Mouse (Mus musculus): ENCODE data around the gene Olfr304. TPM values are rescaled to one million over a fixed set of nuclear protein-coding genes. Genes with fewer than 3 reads are reported as not detected.
"Not testable (repeated sequence)": the region's sequence is repeated elsewhere in the genome, so short reads cannot be mapped to it uniquely, and the experiment has no call there.

The Olfr304 gene
- polyA plus RNA-seq (2012; ENCODE audit: insufficient read depth, low replicate concordance) = not detected in 2 replicates

DNA sequence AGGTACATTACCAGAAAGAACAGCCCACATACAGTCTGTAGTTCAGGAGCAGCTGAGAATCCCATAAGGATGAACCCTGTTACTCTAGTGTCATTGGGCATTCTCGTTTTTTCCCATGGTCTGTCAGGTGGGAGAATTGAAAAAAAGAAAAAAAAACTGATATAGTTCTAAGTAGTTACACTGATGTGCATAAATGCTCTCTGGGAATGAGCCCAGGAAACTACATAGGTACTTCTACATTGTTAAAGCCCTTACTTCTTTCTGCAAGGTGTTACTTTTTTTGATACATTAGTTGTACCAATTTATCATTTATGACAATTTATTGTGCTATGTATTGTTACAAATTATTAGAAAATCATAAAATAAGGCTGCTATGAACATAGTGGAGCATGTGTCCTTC lies at the start of gene Olfr304:
TSS of gene Olfr304 (minus strand) at position 101 of the 400 bp plus-strand sequence.
- H3K4me3 ChIP-seq (replicated peaks) = no peak within 1 kb of the TSS
- H3K27me3 ChIP-seq (replicated peaks) = no peaks in the 10 kb centered on the region
- H3K9me3 ChIP-seq = no peaks in the 10 kb centered on the region
- no peaks in the 10 kb centered on the region for H3K4me1 ChIP-seq
- H3K36me3 ChIP-seq (replicated peaks; ENCODE audit: low read length) = no peaks in the 10 kb centered on the region
- no peak for TF ChIP-seq GATA1 (IDR thresholded peaks at IDR 0.05; ENCODE audit: borderline replicate concordance, low read length)
- no peak for TF ChIP-seq FLI1 (IDR thresholded peaks at IDR 0.05; ENCODE audit: low read length)

DNA sequence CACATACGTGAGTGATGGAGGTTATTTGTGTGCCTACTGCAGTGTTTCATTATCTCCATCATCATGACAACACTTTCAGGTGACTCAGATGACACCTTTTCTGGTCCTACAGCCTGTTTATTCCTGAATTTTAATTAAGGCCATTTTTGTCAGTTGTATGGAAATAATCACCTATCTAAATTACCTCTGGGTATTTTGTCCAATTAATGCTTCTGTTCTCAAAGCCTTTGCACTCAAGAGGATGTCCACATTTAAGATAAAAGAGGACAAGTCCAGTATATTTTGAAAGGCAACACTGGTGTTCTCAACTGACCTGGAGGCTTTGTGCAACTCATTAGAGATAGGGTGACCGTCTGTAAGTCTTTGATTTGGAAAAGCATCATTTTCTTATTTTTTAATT lies 17.1 kb upstream of the Olfr304 start, which contains the start of gene Olfr301:
TSS of gene Olfr301 (plus strand) at position 301 of the 400 bp plus-strand sequence.
- TF ChIP-seq GATA1 (IDR thresholded peaks at IDR 0.05; ENCODE audit: borderline replicate concordance, low read length) (no peak), FLI1 (IDR thresholded peaks at IDR 0.05; ENCODE audit: low read length) (no peak)
- no peaks in the 10 kb centered on the region for H3K36me3 ChIP-seq (replicated peaks; ENCODE audit: low read length)
- no peaks in the 10 kb centered on the region for H3K4me1 ChIP-seq
- no peaks in the 10 kb centered on the region for H3K27me3 ChIP-seq (replicated peaks)
- H3K9me3 ChIP-seq = no peaks in the 10 kb centered on the region
- H3K4me3 ChIP-seq (replicated peaks) = no peak within 1 kb of the TSS

DNA sequence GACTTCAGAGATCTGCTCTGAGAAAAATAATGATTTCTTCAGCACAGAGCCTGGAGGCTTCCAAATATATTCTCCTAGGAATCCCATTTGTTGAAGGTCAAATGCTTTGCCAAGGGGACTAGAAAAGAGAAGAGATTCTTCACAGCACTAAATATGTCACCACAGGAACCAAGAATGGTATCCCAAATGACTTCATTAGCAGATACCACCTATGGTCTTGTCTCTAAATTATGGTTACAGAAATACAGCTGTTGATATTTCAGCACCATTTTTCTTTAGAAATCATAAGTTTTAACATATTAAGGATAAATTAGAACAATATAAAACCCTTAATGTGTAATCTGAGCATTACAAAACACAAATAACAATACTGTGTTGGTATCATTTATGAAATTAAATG lies 11.2 kb upstream of the Olfr304 start, which contains the start of gene Olfr303:
TSS of gene Olfr303 (minus strand) at position 101 of the 400 bp plus-strand sequence.
- TF ChIP-seq FLI1 (IDR thresholded peaks at IDR 0.05; ENCODE audit: low read length) = no peak
- TF ChIP-seq GATA1 (IDR thresholded peaks at IDR 0.05; ENCODE audit: borderline replicate concordance, low read length) = no peak
- Histone ChIP-seq H3K4me3 (replicated peaks) (no peak within 1 kb of the TSS), H3K9me3 (0 out of 2 replicates have a peak, but pooled peaks cover 2% of the 10 kb centered on the region), H3K36me3 (replicated peaks; ENCODE audit: low read length) (no peaks in the 10 kb centered on the region), H3K4me1 (no peaks in the 10 kb centered on the region), H3K27me3 (replicated peaks) (no peaks in the 10 kb centered on the region)

DNA sequence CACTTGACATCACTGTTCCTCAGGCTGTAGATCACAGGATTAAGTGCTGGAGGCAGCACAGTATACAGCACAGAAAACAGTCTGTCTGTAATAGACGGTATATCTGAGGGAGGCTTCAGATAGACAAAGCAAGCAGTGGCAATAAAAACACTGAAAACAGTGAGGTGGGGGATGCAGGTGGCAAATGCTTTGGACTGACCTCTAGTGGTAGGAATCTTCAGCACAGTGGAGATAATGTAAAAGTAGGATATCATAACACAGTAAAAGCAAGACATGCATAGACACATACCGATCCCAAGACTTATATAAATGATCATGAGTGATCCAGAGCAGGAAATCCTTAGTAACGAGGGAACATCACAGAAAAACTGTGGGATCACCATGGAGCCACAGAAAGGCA lies 689 bp downstream of the Olfr304 start:
- H3K36me3 ChIP-seq (replicated peaks; ENCODE audit: low read length) = no peaks in the 10 kb centered on the region
- H3K27me3 ChIP-seq (replicated peaks) = no peaks in the 10 kb centered on the region
- no peaks in the 10 kb centered on the region for H3K9me3 ChIP-seq
- no peak overlapping the region for H3K4me3 ChIP-seq (replicated peaks)
- no peaks in the 10 kb centered on the region for H3K4me1 ChIP-seq
- no peak for TF ChIP-seq GATA1 (IDR thresholded peaks at IDR 0.05; ENCODE audit: borderline replicate concordance, low read length)
- no peak for TF ChIP-seq FLI1 (IDR thresholded peaks at IDR 0.05; ENCODE audit: low read length)

DNA sequence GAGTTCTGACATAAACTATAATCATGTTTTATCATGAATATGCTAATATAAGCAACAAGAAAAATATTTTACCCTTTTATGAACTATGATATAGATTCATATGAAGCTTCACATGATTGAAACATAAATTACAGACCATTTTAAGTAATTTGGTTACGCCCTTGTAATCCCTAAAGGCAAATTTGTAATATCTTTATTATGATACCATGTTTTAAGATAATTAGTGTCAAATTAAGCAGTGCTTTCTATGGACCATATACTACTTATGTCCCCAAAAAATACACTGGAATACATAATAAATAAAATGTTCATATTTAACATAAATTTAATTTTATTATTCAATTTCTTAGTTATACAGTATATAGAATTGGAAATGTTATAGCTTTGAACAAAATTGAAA lies 19.6 kb downstream of the Olfr304 start, which contains the start of gene Olfr305:
TSS of gene Olfr305 (minus strand) at position 101 of the 400 bp plus-strand sequence.
- Histone ChIP-seq H3K4me1 (no peaks in the 10 kb centered on the region), H3K36me3 (replicated peaks; ENCODE audit: low read length) (no peaks in the 10 kb centered on the region), H3K27me3 (replicated peaks) (no peaks in the 10 kb centered on the region), H3K4me3 (replicated peaks) (no peak within 1 kb of the TSS), H3K9me3 (no peaks in the 10 kb centered on the region)
- TF ChIP-seq FLI1 (IDR thresholded peaks at IDR 0.05; ENCODE audit: low read length) = no peak
- TF ChIP-seq GATA1 (IDR thresholded peaks at IDR 0.05; ENCODE audit: borderline replicate concordance, low read length) = no peak

DNA sequence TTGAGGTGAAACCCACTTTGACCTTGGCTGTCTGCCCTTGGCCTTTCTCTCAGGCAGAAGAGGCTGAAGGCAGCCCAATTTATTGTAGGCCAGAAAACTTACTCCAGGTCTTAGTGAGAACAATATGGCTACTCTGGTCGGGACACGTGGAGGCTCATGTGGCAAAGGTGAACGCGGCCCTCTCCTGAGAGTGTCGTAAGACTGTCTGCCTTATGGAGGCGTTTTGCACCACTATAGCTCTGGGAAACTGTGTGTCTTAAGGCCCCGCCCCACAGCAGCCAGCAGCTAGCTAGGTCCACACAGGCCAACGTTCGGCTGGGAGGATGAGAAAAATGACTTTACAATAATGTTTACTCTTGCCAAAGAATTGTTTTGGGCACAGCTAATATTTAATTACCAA lies 40.2 kb downstream of the Olfr304 start:
- H3K4me1 ChIP-seq; H3K4me3 ChIP-seq (replicated peaks); H3K36me3 ChIP-seq (replicated peaks; ENCODE audit: low read length); H3K9me3 ChIP-seq; H3K27me3 ChIP-seq (replicated peaks): not testable (repeated sequence)

DNA sequence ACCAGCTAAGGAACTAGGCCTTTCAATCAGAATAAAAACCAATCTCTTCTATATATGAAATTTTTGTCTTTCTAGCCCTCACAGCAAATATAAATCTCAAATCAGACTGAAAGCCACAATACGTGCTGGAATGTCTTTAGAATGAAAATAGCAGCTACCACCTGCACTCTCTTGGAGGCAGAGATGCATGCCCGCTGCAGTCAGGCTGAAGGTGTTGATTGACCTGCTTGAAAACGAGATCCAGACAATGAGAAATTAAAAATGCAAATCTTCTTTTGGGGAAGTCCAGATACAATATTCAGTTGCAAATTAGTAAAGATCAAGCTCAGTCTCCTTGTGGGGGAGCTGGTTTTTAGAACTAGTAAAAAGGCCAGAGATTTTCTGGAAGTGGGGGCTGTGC lies 42.2 kb downstream of the Olfr304 start:
- no peak overlapping the region for H3K4me3 ChIP-seq (replicated peaks)
- no peaks in the 10 kb centered on the region for H3K36me3 ChIP-seq (replicated peaks; ENCODE audit: low read length)
- no peaks in the 10 kb centered on the region for H3K4me1 ChIP-seq
- no peaks in the 10 kb centered on the region for H3K9me3 ChIP-seq
- TF ChIP-seq FLI1 (IDR thresholded peaks at IDR 0.05; ENCODE audit: low read length) = no peak
- TF ChIP-seq GATA1 (IDR thresholded peaks at IDR 0.05; ENCODE audit: borderline replicate concordance, low read length) = no peak
- H3K27me3 ChIP-seq (replicated peaks) = no peaks in the 10 kb centered on the region

DNA sequence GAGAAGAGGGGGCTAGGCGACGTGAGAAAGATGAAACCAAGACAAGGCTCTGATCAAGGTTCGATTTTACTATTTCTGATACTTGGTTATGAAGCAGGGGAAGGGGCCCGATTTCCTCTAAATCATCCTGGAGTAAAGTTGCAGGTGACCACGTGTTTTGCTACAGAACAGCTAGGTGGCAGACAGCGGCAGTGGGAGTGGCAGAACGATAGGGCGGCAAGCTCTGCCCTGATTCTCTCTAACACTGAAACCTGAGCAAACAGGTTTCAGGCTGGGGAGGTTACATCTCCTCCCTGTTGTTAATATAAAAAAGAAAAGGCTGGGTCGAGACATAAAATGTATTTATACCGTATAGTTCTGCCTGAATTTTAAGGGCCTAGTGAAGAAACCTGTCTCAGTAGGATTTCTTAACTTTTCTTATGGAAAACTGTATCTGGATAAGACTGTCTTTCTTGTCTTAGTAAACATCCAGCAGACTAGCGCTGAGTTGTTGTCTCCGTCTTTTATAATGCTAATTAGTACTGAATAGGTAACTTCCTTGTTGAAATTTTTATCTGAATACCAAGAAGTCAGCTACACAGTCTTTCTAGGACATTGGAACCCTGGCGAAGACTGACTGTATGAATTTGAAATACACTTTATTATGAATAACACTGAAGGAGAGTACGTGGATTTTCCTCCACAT lies 43.4 kb downstream of the Olfr304 start:
- no peak for TF ChIP-seq FLI1 (IDR thresholded peaks at IDR 0.05; ENCODE audit: low read length)
- no peak for TF ChIP-seq GATA1 (IDR thresholded peaks at IDR 0.05; ENCODE audit: borderline replicate concordance, low read length)
- H3K36me3 ChIP-seq (replicated peaks; ENCODE audit: low read length) = no peaks in the 10 kb centered on the region
- H3K9me3 ChIP-seq = no peaks in the 10 kb centered on the region
- H3K4me1 ChIP-seq = no peaks in the 10 kb centered on the region
- no peak overlapping the region for H3K4me3 ChIP-seq (replicated peaks)
- H3K27me3 ChIP-seq (replicated peaks) = no peaks in the 10 kb centered on the region

DNA sequence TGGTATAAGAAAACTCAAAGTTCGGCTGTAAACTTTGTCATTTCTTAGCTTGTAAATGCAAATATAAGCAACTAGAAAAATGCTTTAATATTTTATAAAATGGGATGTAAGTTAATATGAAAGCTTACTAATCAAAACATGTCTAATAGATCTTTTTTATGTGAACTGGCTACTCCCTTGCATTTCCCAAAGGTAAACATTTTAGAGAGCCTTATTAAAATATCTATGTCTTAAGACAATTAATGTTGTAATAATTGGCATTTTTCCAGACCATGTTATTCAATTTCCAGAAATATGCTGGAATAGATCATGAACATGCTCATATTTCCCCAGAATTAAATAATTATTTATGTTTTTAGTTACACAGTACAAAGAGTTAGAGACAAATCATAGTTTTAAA lies 49.0 kb downstream of the Olfr304 start, which contains the start of gene Olfr307:
TSS of gene Olfr307 (minus strand) at position 101 of the 400 bp plus-strand sequence.
- TF ChIP-seq FLI1 (IDR thresholded peaks at IDR 0.05; ENCODE audit: low read length) = no peak
- no peak for TF ChIP-seq GATA1 (IDR thresholded peaks at IDR 0.05; ENCODE audit: borderline replicate concordance, low read length)
- Histone ChIP-seq H3K9me3 (no peaks in the 10 kb centered on the region), H3K36me3 (replicated peaks; ENCODE audit: low read length) (no peaks in the 10 kb centered on the region), H3K27me3 (replicated peaks) (no peaks in the 10 kb centered on the region), H3K4me3 (replicated peaks) (no peak within 1 kb of the TSS), H3K4me1 (no peaks in the 10 kb centered on the region)

Other genes with a start within 250 kb of the Olfr304 start
- gene Vmn2r75, start 214.9 kb downstream of the Olfr304 start, polyA plus RNA-seq (2012; ENCODE audit: insufficient read depth, low replicate concordance) = not detected in 2 replicates
- not detected in 2 replicates for gene Vmn2r76, start 140.3 kb downstream of the Olfr304 start, polyA plus RNA-seq (2012; ENCODE audit: insufficient read depth, low replicate concordance)
- not detected in 2 replicates for gene Olfr310, start 109.5 kb downstream of the Olfr304 start, polyA plus RNA-seq (2012; ENCODE audit: insufficient read depth, low replicate concordance)
- not detected in 2 replicates for gene Olfr309, start 73.0 kb downstream of the Olfr304 start, polyA plus RNA-seq (2012; ENCODE audit: insufficient read depth, low replicate concordance)
- gene Olfr308, start 61.0 kb downstream of the Olfr304 start, polyA plus RNA-seq (2012; ENCODE audit: insufficient read depth, low replicate concordance) = not detected in 2 replicates
- gene Olfr307, start 49.1 kb downstream of the Olfr304 start, polyA plus RNA-seq (2012; ENCODE audit: insufficient read depth, low replicate concordance) = not detected in 2 replicates
- 0.47 TPM in 1 of 2 replicates, not detected in the other for gene Olfr305, start 19.7 kb downstream of the Olfr304 start, polyA plus RNA-seq (2012; ENCODE audit: insufficient read depth, low replicate concordance)
- gene Olfr303, start 11.1 kb upstream of the Olfr304 start, polyA plus RNA-seq (2012; ENCODE audit: insufficient read depth, low replicate concordance) = not detected in 2 replicates
- gene Olfr301, start 17.2 kb upstream of the Olfr304 start, polyA plus RNA-seq (2012; ENCODE audit: insufficient read depth, low replicate concordance) = not detected in 2 replicates
- not detected in 2 replicates for gene Olfr299, start 73.3 kb upstream of the Olfr304 start, polyA plus RNA-seq (2012; ENCODE audit: insufficient read depth, low replicate concordance)
- gene Olfr298, start 105.8 kb upstream of the Olfr304 start, polyA plus RNA-seq (2012; ENCODE audit: insufficient read depth, low replicate concordance) = not detected in 2 replicates
- gene Olfr297, start 133.3 kb upstream of the Olfr304 start, polyA plus RNA-seq (2012; ENCODE audit: insufficient read depth, low replicate concordance) = not detected in 2 replicates
- not detected in 2 replicates for gene Olfr295, start 197.2 kb upstream of the Olfr304 start, polyA plus RNA-seq (2012; ENCODE audit: insufficient read depth, low replicate concordance)
- not detected in 2 replicates for gene Olfr294, start 230.0 kb upstream of the Olfr304 start, polyA plus RNA-seq (2012; ENCODE audit: insufficient read depth, low replicate concordance)